Mouse (Mus musculus): Measurements from ENCODE around the gene Gli3.

DNA sequence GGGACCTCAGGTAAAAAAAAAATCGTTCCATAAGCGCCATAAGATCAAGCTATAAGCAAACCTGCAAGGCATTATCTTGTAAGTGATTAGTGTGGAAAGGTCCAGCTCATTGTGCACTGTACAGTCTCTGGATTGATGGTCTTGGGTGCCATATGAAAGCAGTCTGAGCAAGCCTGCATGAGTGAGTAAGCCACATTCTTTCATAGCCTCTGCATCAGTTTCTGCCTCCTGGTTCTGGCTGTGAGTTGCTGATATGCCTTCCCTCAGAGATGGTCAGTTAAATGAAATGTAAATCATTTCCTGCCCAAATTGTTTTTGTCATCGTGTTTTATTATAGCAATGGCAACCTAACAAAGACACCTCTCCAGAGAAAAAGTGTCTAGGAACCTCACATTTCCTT, 98.4 kb downstream of the Gli3 start:
- TF ChIP-seq CTCF (IDR thresholded peaks at IDR 0.05; ENCODE audit: low read depth, low read length): no peak
- TF ChIP-seq POLR2A (IDR thresholded peaks at IDR 0.05; ENCODE audit: extremely low read depth, insufficient read depth, low read length): no peak
